Mouse (Mus musculus) forebrain, embryonic 16.5 days (tissue): Measurements from ENCODE around the gene Mbip. TPM values are rescaled to one million over a fixed set of nuclear protein-coding genes. Genes with fewer than 3 reads are reported as not detected.

Source experiments
- polyA plus RNA-seq: library from polyadenylated mRNA; unstranded; fragments of >200 nt; fragmentation: Nextera tagmentation; extraction: Ambion mirVana; gene quantifications from 2 replicates; pipeline ENCODE4 v1.2.1, GENCODE M21; 2015

Mbip gene
- polyA plus RNA-seq, 1 experiment from 2014 or later, result 47.7 TPM

Other genes starting within 250 kb of the Mbip start
- 4.7 and 8.1 TPM in 2 replicates for gene Nkx2-1, start 191.0 kb upstream of the Mbip start, polyA plus RNA-seq